Mouse (Mus musculus) myocyte (in vitro differentiated cells): ENCODE measurements around the gene Vegfc. TPM values are rescaled to one million over a fixed set of nuclear protein-coding genes. Genes with fewer than 3 reads are reported as not detected.

Source experiments
- H3K27me3 ChIP-seq: one replicate; pipeline ENCODE4 v1.6.1; 2011; ENCODE audit not compliant: control insufficient read depth, insufficient read depth, insufficient read length
- H3K36me3 ChIP-seq: one replicate; pipeline ENCODE4 v1.6.1; 2011; ENCODE audit not compliant: control insufficient read depth, insufficient read depth
- H3K4me2 ChIP-seq: one replicate; pipeline ENCODE4 v1.6.1; 2011; ENCODE audit warnings: low read depth, control low read depth
- H3K4me3 ChIP-seq: one replicate; pipeline ENCODE4 v1.5.1; 2011; ENCODE audit warnings: mild to moderate bottlenecking, control low read depth, moderate library complexity
- H3K79me2 ChIP-seq: one replicate; pipeline ENCODE4 v1.6.1; 2011; ENCODE audit not compliant: control insufficient read depth, insufficient read depth
- H3ac ChIP-seq: one replicate; pipeline ENCODE4 v1.6.1; 2011; ENCODE audit not compliant: control insufficient read depth, insufficient read length
- CEBPB ChIP-seq: IDR thresholded peaks from 2 replicates; pipeline ENCODE4 v1.6.1; 2011; ENCODE audit warnings: mild to moderate bottlenecking, moderate library complexity; ENCODE audit not compliant: poor library complexity, insufficient read depth, severe bottlenecking
- E2F4 ChIP-seq: IDR thresholded peaks from one replicate; pipeline ENCODE4 v1.6.1; 2011; ENCODE audit warnings: mild to moderate bottlenecking, control low read depth, moderate library complexity; ENCODE audit not compliant: insufficient read depth
- MAX ChIP-seq: IDR thresholded peaks from one replicate; pipeline ENCODE4 v1.6.1; 2011; ENCODE audit warnings: low read depth, mild to moderate bottlenecking, control low read depth
- MYOD1 ChIP-seq, 3 experiments: IDR thresholded peaks; one replicate each; pipeline ENCODE4 v1.6.1; 2011; ENCODE audit warnings: control low read depth in 2 of 3, low read depth in 2 of 3, mild to moderate bottlenecking in 2 of 3, moderate library complexity in 1 of 3; ENCODE audit not compliant: insufficient read length in 2 of 3, control insufficient read depth in 1 of 3
- MYOG ChIP-seq, 3 experiments: IDR thresholded peaks; one replicate each; pipeline ENCODE4 v1.6.1; 2011; ENCODE audit warnings: control low read depth in 2 of 3, low read depth in 2 of 3, mild to moderate bottlenecking in 2 of 3; ENCODE audit not compliant: insufficient read length in 2 of 3, control insufficient read depth in 1 of 3, insufficient read depth in 1 of 3
- POLR2A ChIP-seq: IDR thresholded peaks from one replicate; pipeline ENCODE4 v1.6.1; 2011; ENCODE audit warnings: low read depth, mild to moderate bottlenecking, control low read depth, moderate library complexity; ENCODE audit not compliant: insufficient read length
- POLR2AphosphoS2 ChIP-seq: IDR thresholded peaks from one replicate; pipeline ENCODE4 v1.6.1; 2011; ENCODE audit warnings: low read depth, control low read depth; ENCODE audit not compliant: insufficient read length
- REST ChIP-seq: IDR thresholded peaks from one replicate; pipeline ENCODE4 v1.6.1; 2011; ENCODE audit warnings: mild to moderate bottlenecking, control low read depth, moderate library complexity; ENCODE audit not compliant: insufficient read depth, insufficient read length
- SRF ChIP-seq: IDR thresholded peaks from one replicate; pipeline ENCODE4 v1.6.1; 2011; ENCODE audit warnings: low read depth; ENCODE audit not compliant: control insufficient read depth, insufficient read length
- TCF12 ChIP-seq: IDR thresholded peaks from one replicate; pipeline ENCODE4 v1.6.1; 2011; ENCODE audit warnings: mild to moderate bottlenecking, control low read depth; ENCODE audit not compliant: poor library complexity, insufficient read depth, severe bottlenecking
- TCF3 ChIP-seq: IDR thresholded peaks from one replicate; pipeline ENCODE4 v1.6.1; 2011; ENCODE audit warnings: low read depth, control low read depth; ENCODE audit not compliant: insufficient read length
- USF1 ChIP-seq: IDR thresholded peaks from one replicate; pipeline ENCODE4 v1.6.1; 2011; ENCODE audit warnings: low read depth, mild to moderate bottlenecking, control low read depth, moderate library complexity
- polyA plus RNA-seq: library from polyadenylated mRNA; unstranded; fragments of >200 nt; fragmentation: generic; extraction: Trizol; gene quantifications from one replicate; pipeline ENCODE4 v1.2.1, GENCODE M21; 2012; ENCODE audit warnings: missing spikeins

Vegfc gene
- polyA plus RNA-seq, 1 experiment, result 7.8 TPM

GRCm38 (mm10) chr8:54130558-54130957, 53.2 kb downstream of the Vegfc start:
- TF ChIP-seq MYOD1 (IDR thresholded peaks at IDR 0.05; ENCODE audit: control insufficient read depth in 1 of 3, insufficient read length in 2 of 3, low read depth in 2 of 3) (no peak), POLR2A (no peak), SRF (no peak), MAX (no peak)
- H3ac ChIP-seq, result no peak overlapping the region
- H3K27me3 ChIP-seq, result no peaks in the 10 kb centered on the region
- no peak overlapping the region for H3K4me2 ChIP-seq
- H3K36me3 ChIP-seq, result no peaks in the 10 kb centered on the region
- H3K4me3 ChIP-seq, result no peak overlapping the region
- peaks cover 18% of the 10 kb centered on the region for H3K79me2 ChIP-seq

DNA sequence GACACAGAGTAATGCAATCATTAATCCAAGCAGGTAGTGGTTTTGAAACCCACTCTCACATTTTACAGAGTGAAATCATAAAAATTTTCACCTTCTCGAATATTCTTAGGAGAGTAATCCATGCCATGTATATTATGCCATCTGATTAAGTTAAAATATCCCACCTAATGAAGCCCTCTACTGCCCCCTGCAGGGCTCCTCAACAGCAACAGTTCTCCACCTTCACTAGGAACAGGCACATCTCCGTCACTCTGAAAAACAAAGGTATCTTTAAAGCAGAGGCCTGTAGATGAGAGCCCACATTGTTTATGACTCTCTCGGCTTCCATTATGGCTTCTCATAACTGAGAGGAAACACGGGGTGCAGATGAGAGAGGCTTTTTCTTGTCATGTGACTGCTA, 75.8 kb downstream of the Vegfc start:
- no peaks in the 10 kb centered on the region for H3K27me3 ChIP-seq
- H3K4me3 ChIP-seq, result no peak overlapping the region
- no peaks in the 10 kb centered on the region for H3K79me2 ChIP-seq
- H3K4me2 ChIP-seq, result no peak overlapping the region
- no peak for TF ChIP-seq MYOD1 (IDR thresholded peaks at IDR 0.05; ENCODE audit: control insufficient read depth in 1 of 3, insufficient read length in 2 of 3, low read depth in 2 of 3)
- no peak for TF ChIP-seq TCF3
- TF ChIP-seq TCF12, result no peak
- no peak for TF ChIP-seq POLR2A
- TF ChIP-seq SRF, result no peak
- no peak for TF ChIP-seq MYOG (IDR thresholded peaks at IDR 0.05; ENCODE audit: control insufficient read depth in 1 of 3, insufficient read depth in 1 of 3, insufficient read length in 2 of 3, low read depth in 2 of 3)
- no peak overlapping the region for H3ac ChIP-seq
- H3K36me3 ChIP-seq, result no peaks in the 10 kb centered on the region

DNA sequence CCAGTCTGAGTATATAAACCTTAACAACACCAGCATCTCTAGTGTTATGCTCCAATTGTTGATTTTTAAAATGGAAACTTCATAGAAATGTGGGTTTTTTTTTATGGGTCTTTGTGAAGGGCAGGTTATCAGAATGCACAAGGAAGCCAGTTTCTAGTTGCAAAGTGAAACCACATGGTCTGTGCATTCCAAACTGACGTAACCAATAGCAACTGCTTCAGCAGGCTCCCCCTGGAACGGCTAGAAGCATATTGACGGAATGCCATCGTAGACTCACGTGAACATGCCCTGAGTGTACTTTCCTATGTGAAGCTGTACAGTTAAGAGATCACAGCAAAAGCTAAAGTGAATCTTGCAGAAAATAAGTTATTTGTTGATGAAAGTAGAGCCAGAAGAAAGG, 86.1 kb downstream of the Vegfc start:
- no peaks in the 10 kb centered on the region for H3K79me2 ChIP-seq
- no peaks in the 10 kb centered on the region for H3K27me3 ChIP-seq
- TF ChIP-seq SRF (no peak), MYOD1 (IDR thresholded peaks at IDR 0.05; ENCODE audit: control insufficient read depth in 1 of 3, insufficient read length in 2 of 3, low read depth in 2 of 3) (no peak), TCF12 (no peak), CEBPB (0 out of 2 replicates have a peak, but pooled peaks have one; percentile 43)
- H3K4me2 ChIP-seq, result peak overlapping the region; percentile 20
- no peak overlapping the region for H3ac ChIP-seq
- H3K36me3 ChIP-seq, result peaks cover 6% of the 10 kb centered on the region
- H3K4me3 ChIP-seq, result no peak overlapping the region

GRCm38 (mm10) chr8:54185336-54185735, 107.9 kb downstream of the Vegfc start:
- Histone ChIP-seq H3K27me3 (no peaks in the 10 kb centered on the region), H3K4me2 (no peak overlapping the region), H3K4me3 (no peak overlapping the region), H3K79me2 (no peaks in the 10 kb centered on the region), H3K36me3 (peaks cover 21% of the 10 kb centered on the region), H3ac (no peak overlapping the region)
- no peak for TF ChIP-seq SRF
- no peak for TF ChIP-seq USF1
- TF ChIP-seq TCF12, result no peak
- TF ChIP-seq MYOD1 (IDR thresholded peaks at IDR 0.05; ENCODE audit: control insufficient read depth in 1 of 3, insufficient read length in 2 of 3, low read depth in 2 of 3), result no peak
- TF ChIP-seq POLR2AphosphoS2, result no peak
- no peak for TF ChIP-seq TCF3
- TF ChIP-seq REST, result no peak
- no peak for TF ChIP-seq CEBPB
- no peak for TF ChIP-seq POLR2A
- no peak for TF ChIP-seq MAX
- no peak for TF ChIP-seq E2F4
- no peak for TF ChIP-seq MYOG (IDR thresholded peaks at IDR 0.05; ENCODE audit: control insufficient read depth in 1 of 3, insufficient read depth in 1 of 3, insufficient read length in 2 of 3, low read depth in 2 of 3)

DNA sequence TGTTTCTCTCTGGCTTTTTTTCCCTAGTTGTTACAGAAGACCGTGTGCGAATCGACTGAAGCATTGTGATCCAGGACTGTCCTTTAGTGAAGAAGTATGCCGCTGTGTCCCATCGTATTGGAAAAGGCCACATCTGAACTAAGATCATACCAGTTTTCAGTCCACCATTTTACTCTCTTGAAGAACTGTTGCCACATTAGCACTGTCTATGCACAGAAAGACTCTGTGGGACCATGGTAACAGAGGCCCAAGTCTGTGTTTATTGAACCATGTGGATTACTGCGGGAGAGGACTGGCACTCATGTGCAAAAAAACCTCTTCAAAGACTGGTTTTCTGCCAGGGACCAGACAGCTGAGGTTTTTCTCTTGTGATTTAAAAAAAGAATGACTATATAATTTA, 108.5 kb downstream of the Vegfc start:
- Histone ChIP-seq H3K79me2 (no peaks in the 10 kb centered on the region), H3K4me3 (no peak overlapping the region), H3K36me3 (peaks cover 17% of the 10 kb centered on the region), H3K4me2 (no peak overlapping the region), H3ac (no peak overlapping the region), H3K27me3 (no peaks in the 10 kb centered on the region)
- TF ChIP-seq SRF (no peak), REST (no peak), MYOG (IDR thresholded peaks at IDR 0.05; ENCODE audit: control insufficient read depth in 1 of 3, insufficient read depth in 1 of 3, insufficient read length in 2 of 3, low read depth in 2 of 3) (no peak), MYOD1 (IDR thresholded peaks at IDR 0.05; ENCODE audit: control insufficient read depth in 1 of 3, insufficient read length in 2 of 3, low read depth in 2 of 3) (no peak), CEBPB (no peak), MAX (no peak), TCF3 (no peak), POLR2A (no peak), USF1 (no peak), E2F4 (no peak), POLR2AphosphoS2 (no peak), TCF12 (no peak)
